Mouse (Mus musculus) bone marrow macrophage, adult 2 months (primary cell): ENCODE data around the gene Lor.

ENCODE experiments used
- CTCF ChIP-seq: IDR thresholded peaks from 2 replicates; pipeline ENCODE4 v1.5.1; 2012; ENCODE audit warnings: low read depth, mild to moderate bottlenecking, low read length, moderate library complexity
- POLR2A ChIP-seq: IDR thresholded peaks from 2 replicates; pipeline ENCODE4 v1.6.1; 2012; ENCODE audit warnings: mild to moderate bottlenecking, low read depth, low read length, borderline replicate concordance

- TF ChIP-seq CTCF (no peak), POLR2A (no peak)
Observed at GRCm38 (mm10) chr3:92111526-92111925, 28.6 kb upstream of the Lor start.
